Mouse (Mus musculus) gastrocnemius, postnatal 10 days (tissue): ENCODE measurements around the gene Elovl6. TPM values are rescaled to one million over a fixed set of nuclear protein-coding genes. Genes with fewer than 3 reads are reported as not detected.

Source experiments
- DNase-seq: peaks from one replicate; pipeline ENCODE4 v3.0.0; 2021; ENCODE audit warnings: mixed read lengths
- total RNA-seq, 2 experiments: library from RNA; stranded (reverse); gene quantifications; 2 replicates each; pipeline ENCODE4 v1.2.3; 2021

Elovl6 gene
- total RNA-seq, 2 experiments from 2014 or later = 7.2 to 7.6 TPM

DNA sequence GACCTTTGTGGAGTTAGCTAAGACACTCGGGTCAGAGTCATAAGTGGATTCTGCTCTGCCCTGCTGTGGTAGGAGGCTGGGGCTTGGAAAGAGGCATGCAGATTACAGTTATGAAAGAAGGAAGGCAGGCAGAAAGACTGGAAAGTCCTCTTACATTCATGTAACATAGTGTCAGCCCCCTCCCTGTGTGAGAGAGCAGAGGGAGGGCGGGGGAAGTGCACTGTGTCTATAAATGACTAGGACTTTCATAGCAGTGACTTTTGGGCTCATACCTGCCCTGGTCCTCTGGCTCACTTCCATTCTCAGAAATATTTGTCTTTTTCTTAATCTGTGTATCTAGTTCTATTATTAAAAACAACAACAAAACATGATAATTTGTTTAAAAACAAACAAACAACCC lies 33.9 kb downstream of the Elovl6 start:
- DNase-seq = no peak

DNA sequence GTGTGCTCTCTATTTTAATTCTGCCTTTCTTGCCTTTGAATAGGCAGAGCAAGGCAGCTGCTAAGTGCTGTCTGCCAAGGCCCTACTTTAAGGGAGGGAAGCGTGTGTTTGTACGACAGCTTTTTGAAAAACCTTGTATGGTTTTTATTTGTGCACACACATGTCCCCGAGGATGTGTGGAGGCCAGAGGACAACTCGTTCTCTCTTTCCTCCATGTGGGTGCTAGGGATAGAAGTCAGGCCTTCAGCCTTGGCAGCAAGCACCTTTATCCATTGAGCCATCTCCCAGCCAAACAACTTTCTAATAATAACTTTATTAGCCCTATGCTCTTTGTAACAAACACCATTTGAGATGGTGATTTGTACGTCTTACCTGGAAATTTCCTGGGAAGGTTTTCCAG lies 34.7 kb downstream of the Elovl6 start:
- DNase-seq = no peak

DNA sequence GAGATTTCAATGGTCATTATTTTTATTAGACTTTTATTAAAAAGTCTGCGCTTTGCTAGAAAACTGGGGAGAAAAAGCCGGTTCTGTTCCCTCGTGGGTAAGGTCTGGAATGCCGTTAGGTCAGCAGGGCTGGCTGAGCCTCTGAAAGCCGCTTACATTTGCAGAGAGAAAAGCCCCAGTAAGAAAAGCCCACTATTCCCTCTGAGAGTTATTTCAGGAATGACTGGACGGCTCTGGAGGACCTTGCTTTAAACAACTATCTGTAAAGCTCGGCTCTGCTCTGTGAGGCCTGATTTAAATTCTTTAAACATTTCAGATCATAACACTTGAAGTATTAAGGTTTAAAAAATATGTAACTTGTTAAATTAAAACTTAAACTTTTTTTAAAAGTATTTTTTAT lies 36.4 kb downstream of the Elovl6 start:
- no peak for DNase-seq

- no peak for DNase-seq
Measured at GRCm38 (mm10) chr3:129570989-129571388, 38.8 kb downstream of the Elovl6 start.

GRCm38 (mm10) chr3:129571642-129572041 lies 39.5 kb downstream of the Elovl6 start:
- no peak for DNase-seq

DNA sequence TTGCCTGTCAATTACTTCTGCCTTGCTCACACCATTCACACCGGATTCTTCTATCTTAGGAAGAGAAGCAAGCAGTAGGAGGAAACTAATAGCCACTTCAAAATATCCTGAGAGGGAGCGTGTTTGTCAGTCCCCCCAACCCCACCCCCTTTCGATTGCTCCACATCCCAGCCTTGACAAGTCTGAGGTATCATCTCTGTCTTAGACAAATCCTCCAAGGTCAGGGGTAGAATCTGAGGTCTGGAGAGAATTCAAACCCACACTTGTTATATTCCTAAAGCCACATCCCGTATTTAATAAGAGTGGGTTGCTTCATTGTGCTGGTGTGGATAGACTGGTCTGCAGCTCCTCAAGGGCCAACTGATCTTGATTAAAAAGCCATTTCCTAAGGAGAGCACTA lies 40.8 kb downstream of the Elovl6 start:
- DNase-seq = no peak

DNA sequence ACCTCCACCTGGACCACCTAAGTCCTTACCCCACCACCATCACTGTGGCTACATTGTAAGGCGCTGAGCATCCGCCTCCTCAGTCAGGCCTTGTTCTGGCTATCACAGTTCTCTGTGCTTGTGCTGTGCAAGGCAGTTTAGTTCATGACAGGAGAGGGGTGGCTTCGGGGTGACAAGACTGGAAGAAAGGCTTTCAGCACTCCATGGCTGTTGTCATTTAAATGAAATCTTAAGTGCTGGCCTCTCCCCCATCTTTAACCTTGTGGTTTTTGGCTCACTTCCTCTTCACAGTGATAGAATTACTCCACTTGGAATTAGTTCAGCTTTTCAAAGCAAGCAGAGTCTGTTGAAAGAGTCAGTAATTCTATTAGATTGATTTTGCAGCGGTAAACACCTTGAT lies 41.5 kb downstream of the Elovl6 start:
- no peak for DNase-seq

DNA sequence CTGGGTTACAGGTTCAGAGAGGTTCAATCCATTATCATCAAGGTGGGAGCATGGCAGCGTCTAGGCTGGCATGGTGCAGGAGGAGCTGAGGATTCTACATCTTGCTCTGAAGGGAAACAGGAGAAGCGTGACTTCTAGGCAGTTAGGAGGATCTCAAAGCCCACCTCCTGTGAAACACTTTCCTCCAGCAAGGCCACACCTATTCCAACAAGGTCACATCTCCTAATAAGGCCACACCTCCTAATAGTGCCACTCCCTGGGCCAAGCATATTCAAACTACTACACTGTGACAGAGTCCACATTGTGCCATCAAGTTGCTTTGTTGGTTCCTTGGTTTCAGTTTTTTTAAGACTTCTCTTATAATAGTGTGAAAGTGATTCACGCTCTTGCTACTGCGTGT lies 42.9 kb downstream of the Elovl6 start:
- DNase-seq = no peak

DNA sequence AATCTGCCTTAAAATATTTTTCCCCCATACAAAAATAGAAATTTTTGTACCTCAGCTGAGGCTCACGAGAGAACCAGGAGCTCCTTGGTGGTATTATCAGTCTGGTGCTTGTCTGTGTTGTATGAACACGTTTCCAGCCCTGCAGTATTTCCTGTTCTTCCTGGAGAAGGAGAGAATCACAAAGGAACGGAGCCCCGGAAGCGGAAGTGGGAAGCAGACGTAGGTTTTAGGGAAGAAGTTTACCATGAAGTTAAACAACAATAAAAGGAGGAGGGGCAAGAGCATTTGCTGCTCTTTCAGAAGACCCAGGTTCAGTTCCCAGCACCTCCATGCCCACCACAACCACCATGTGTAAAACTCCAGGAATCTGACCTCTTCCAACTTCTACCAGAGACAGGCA lies 44.4 kb downstream of the Elovl6 start:
- DNase-seq = no peak

- DNase-seq = no peak
Measured at GRCm38 (mm10) chr3:129578741-129579475, 46.8 kb downstream of the Elovl6 start.

DNA sequence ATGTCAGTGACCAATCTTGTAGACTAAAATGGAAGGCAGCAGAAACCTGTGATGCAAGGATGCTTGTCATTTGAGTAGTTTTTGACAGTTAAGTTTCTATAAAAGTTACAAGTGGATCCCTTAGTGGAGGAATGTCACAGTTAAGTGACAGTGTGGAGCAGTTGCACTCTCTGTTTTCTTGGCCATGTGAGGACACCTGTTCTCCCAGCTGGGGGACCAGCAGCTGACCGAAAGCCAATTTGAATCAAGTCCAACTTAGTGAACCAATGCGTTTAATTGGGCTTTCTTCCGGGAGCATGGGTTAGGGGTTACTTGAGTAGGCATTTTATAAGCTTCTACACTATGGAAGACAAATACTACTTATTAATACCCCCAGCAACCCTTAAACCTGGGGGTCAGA lies 48.9 kb downstream of the Elovl6 start:
- no peak for DNase-seq

- DNase-seq = no peak
Measured at GRCm38 (mm10) chr3:129582449-129582848, 50.3 kb downstream of the Elovl6 start.

DNA sequence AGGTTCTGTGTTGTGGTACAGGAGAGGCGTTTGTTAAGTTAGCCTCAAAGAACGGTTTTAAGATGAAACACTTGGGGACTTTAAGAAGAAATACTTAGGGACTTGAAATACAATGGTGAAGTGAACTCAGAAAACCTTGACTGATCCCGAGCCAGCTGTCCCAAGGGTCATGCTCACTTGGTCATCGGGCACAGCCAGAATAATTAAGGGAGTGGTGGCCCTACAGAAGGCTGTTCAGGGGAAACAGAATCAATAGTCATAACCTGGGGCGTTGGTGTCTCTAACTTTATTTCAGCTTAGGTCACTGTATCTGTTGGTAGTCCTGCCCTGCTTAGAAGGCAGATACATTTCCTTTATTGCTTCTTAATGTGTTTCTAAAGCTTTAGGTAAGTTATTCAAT lies 51.1 kb downstream of the Elovl6 start:
- no peak for DNase-seq

DNA sequence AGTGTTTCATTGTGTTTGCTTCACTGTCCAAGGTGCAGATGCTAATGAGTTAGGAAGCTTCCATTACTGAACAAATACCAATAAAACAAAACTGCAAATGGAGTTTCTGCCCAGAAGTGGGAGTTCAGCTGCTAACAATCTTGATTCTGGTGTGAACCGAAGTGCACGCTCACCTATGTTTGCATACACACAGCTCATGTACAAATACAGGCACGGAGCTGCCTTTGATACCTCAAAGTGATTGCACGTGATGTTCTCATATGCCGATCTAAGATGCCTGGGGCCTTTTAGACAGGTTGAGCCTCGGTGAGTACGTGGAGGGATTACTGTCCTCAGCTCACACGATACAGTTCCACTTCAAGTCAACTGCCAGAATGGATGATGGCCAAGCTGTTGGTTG lies 55.8 kb downstream of the Elovl6 start:
- no peak for DNase-seq

- no peak for DNase-seq
Measured at GRCm38 (mm10) chr3:129588753-129589152, 56.6 kb downstream of the Elovl6 start.

- no peak for DNase-seq
Measured at GRCm38 (mm10) chr3:129589705-129590104, 57.5 kb downstream of the Elovl6 start.

DNA sequence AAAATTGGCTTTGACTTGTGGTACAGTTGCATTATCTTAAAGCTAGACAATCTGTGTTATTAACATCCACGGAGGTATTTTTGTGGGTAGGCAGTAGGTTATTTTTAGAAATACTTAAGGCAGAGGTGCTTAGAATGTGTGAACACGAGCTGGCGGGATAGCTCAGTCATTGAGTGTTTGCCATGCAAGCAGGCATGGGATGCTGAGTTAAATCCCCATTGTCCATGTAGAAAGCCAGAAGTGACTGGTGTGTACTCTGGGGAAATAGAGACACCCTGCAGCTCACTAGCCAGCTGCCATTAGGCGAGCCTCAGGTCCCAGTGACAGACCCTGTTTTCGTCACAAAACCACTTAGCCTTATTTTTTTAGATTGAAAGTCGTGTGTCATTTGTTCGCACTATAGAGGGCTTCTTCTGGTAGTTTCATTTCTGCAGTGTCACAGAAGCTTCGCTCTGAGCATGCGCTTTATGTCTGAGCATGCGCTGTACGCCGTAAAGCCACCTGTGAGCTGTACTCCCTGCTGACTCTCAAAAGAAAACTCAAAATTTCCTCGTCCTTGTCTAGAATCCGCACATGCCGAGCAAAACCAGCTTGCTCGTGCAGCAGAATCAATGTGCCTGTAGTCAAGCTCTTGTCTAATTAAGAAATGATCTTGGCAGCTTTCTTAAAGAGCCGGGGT lies 58.5 kb downstream of the Elovl6 start:
- DNase-seq = no peak

DNA sequence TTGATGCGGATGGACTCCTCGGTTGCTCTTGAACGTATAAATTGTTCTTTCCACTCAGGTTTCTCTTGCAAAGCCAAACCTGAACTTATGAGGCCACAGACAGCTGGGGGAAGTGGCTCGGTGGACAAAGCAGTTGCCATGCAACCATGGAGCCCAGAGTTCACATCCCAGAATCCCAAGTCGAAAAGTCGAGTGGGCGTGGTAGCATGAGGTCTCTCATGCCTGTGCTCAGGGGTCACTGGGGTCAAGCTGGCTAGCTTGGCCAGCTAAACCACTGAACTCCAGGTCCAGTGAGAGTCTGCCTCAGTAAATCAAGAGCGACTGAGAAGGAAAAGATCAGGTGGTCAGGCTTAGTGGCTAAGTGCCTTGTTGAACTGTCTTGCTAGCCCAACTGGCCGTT lies 59.1 kb downstream of the Elovl6 start:
- no peak for DNase-seq

GRCm38 (mm10) chr3:129591761-129592160 lies 59.6 kb downstream of the Elovl6 start:
- no peak for DNase-seq

DNA sequence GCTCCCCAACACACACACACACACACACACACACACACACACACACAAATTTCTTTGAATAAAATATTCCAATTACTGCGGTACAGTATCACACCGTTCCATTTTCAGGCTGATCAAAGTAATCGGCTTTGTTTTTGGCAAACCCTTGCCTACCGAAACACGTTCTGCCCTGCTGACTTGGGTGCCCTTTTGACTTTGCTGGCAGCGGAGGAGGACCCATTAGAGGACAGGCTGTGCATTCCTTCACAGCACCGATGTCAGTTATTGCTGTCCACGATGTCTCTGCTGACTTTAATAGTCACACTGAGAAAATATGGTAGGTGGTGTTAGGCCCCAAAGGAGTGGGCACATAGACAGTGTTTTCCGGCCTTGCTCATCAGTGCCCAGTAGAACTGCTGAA lies 60.8 kb downstream of the Elovl6 start:
- no peak for DNase-seq

- no peak for DNase-seq
Measured at GRCm38 (mm10) chr3:129593735-129594134, 61.6 kb downstream of the Elovl6 start.

DNA sequence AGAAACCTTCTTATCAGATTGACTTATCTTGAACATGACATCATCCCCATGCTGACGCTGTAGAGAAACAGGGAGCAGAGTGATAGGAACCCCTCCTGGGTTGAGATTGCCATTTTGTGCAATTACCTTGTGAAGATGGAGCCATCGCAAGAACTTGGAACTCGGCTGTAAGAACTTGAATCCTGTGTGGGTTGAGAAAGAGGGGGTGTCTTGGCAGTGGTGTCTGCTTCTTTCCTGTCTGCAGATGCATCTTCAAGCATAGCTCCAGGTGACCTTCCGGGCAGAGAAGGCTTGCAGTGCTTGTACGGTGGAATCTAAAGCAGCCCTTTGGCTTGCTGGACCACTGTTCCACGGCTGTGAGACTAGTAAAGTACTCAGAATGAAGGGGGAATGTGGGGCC lies 63.9 kb downstream of the Elovl6 start:
- DNase-seq = no peak

- no peak for DNase-seq
Measured at GRCm38 (mm10) chr3:129602289-129602688, 70.1 kb downstream of the Elovl6 start.

DNA sequence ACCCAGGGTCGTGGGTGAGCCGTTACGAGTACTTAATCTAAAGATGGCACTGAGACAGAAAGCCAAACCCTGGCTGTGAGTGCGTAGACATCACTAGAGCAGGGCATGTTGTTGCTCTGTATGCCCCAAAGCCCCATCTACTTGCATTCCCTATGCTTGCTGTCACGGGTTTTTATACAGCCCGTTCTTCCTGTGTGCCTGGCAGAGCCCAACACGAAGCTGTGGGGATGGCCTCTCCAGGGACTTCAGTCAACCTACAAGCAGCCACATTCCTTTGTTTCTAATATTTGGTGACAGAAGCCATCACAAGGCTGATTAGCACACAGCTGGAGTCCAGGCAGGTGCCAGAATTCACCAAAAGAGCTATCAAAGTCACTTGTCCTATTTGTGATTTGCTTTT lies 73.3 kb downstream of the Elovl6 start:
- DNase-seq = no peak
